Mouse (Mus musculus) testis, adult 2 months (tissue): ENCODE results near the gene Izumo1r.

ENCODE experiments used
- CTCF ChIP-seq: fragments of 200-500 bp; IDR thresholded peaks from 2 replicates; pipeline ENCODE4 v1.5.1; 2012; ENCODE audit warnings: low read depth, mild to moderate bottlenecking, inconsistent platforms, low read length, moderate library complexity; ENCODE audit not compliant: control insufficient read depth, insufficient read depth, insufficient replicate concordance
- POLR2A ChIP-seq: fragments of 200-500 bp; IDR thresholded peaks from 2 replicates; pipeline ENCODE4 v1.6.1; 2012; ENCODE audit warnings: low read depth, mild to moderate bottlenecking, inconsistent platforms, low read length, moderate library complexity; ENCODE audit not compliant: control insufficient read depth

DNA sequence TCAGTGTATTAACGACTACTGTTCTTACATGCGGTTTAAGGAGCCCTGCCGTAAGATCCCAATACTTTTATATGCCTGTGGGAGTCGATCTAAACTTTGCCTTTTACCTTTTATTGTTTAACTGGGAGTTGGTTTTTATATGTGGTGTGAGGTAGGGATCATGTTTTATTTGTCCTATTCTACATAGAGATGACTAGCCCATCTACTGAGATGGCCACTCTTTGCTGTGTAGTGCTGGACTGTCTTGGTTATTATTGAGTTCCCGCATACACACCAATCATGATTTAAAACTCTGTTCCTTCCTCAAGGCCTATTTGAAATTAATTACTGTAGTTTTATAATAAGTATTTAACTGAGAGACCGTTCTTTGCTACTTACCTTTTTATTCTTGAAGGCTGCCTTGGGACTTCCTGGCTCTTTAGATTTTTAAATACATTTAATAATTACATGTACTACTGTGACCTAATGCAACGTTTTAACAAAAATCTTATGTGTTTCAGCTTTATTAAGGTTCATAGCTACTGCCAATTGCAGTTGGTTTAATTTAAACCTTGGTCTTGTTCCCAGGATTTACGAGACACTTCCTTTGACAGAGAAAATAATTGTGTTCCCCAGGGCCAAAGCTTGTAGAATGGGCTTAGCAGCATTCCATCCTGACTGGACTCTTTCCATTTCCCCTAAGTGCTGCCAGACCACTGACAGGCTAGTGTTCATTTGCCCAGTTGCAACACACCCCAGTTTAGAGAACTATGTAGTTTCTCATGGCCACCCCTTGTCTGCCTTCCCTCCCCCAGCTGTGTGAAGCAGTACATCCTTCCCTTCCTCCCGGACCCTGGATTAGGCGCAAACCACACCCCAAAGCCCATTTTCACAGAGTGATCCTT lies 61.6 kb downstream of the Izumo1r start:
- TF ChIP-seq CTCF (no peak), POLR2A (no peak)
